Mouse (Mus musculus): ENCODE results near the gene Wdr19.

Gene Wdr19

DNA sequence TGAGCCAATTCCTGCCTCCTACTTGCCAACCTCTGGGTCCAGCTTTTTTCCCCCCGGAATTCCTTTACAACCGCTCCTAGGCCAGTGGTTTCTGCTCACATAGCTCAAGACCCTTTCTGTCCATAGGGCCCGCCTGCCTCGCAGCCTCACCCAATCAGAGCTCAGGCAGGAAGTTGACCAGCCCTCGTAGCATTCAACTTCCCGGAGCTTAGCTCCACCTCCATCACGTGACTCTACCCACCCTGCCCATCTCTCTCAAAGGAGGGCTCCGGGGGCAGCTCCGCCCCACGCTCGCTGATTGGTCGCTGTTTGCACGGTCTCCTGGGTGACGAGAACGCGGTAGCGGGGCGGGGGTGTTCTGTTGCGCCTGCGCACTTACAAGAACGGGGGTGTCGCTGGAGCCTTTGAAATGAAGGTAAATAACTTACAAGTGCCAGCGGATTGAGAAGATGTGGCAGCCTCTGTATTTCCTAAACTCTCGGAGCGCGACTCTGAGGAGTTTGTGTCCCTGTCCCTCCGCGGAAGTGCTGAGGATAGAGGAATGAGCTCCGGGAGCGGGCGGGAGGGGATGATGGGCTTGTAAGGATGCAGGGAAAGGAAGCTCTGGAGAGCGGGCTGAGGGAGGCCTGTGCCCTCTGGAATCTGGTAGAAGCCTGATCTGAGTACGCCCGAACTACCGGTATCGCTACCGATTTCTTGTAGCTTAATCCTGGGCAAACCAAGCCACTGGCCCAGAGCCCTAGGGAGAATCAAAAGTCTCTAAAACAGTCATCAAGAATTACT, at the start of gene Wdr19:
Gene Wdr19, plus strand, starts transcription at position 351 of the 783 bp plus-strand sequence.
- peak; percentile 95 for DNase-seq (ENCODE audit: extremely low read depth, low read depth)

DNA sequence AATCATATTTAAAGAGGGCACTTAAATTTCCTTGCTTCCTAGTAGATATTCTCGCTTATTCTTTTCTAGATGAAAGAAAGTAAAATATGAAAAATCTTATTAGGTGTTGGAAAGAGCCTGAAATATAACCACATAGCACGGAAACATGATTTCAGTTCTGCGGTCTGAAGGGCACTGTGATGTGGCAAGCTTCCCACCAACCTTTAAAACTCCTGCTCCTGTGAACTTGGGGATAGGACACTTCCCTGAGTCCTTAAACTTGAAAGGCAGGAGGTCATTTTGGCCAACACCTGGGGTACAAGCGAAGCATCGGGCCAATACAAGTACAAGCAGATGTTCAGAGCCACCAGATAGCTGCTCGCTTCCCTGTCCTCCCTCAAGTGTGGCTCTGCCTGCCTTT, 49.8 kb upstream of the Wdr19 start:
- DNase-seq (ENCODE audit: extremely low read depth, low read depth) = no peak

DNA sequence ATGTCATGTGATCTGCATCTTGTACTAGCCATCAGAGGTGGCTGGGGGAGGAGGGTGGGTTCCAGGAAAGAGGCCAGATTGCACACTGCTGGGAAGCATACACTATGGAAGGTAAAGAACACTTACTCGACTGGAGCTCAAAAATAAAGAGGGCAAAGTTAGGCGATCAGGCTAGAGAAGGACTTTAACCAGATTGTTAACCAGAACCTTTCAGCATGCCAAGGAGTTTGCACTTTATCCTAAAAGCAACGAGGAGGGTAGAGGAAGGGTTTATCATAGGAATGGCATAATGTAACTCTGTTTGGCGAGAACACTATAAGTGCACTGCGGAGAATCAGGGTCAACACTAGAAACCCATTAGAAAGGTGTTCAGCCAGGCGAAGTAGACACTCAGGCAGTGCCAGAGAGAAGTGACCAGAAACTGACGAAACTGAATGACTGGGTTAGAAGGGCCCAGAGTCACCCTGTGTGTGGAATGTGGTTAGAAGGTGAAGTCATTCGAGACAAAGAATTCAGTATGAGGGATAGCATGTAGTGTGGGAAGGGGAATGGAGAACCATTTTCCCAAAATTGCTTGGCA, 49.0 kb upstream of the Wdr19 start:
- DNase-seq (ENCODE audit: extremely low read depth, low read depth) = no peak

GRCm38 (mm10) chr5:65151276-65151675, 48.2 kb upstream of the Wdr19 start:
- DNase-seq (ENCODE audit: extremely low read depth, low read depth) = no peak

DNA sequence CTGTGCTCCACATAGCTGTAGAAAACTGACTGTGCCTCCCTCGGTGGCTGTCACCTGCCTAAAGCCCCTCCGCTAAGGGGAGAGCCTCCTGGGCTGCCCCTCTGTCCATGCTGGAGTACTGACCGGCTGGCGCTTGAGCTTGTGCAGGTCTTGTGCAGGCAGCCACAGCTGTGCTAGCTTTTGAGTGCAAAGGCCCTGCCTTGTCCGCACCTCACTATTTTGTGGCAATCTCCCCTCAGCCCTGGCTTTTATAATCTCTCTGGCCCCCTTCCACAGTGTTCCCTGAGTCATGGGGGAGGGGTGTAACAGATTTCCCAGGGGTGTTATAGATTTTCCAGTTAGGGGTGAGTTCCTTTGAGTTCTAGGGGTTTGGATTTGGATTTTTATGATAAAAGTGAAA, 47.7 kb upstream of the Wdr19 start:
- no peak for DNase-seq (ENCODE audit: extremely low read depth, low read depth)

GRCm38 (mm10) chr5:65154287-65154686, 45.2 kb upstream of the Wdr19 start:
- DNase-seq (ENCODE audit: extremely low read depth, low read depth) = no peak

GRCm38 (mm10) chr5:65156853-65157252, 42.6 kb upstream of the Wdr19 start:
- peak; percentile 25 for DNase-seq (ENCODE audit: extremely low read depth, low read depth)

GRCm38 (mm10) chr5:65157412-65158381, 41.8 kb upstream of the Wdr19 start:
- no peak for DNase-seq (ENCODE audit: extremely low read depth, low read depth)

- no peak for DNase-seq (ENCODE audit: extremely low read depth, low read depth)
Measured at GRCm38 (mm10) chr5:65158696-65159305, 40.7 kb upstream of the Wdr19 start.

DNA sequence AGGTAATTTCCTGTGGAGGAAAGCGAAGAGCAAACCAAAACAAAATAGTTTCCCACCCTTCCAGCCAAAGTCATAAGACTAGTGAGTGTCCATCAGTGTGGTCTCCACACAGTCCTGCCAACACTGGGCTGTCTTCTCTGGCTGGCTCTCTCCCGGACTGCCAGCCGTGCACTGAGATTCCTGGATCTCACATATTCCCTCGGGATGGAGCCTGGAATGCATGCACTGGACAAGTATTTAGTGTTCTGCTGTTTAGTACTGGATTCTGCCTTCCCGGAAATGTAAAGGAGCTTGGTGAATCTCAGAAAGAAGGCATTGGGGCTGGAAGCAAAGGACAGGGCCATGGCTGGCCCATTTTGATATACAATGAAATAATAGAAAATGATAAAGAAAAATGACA, 36.5 kb upstream of the Wdr19 start:
- no peak for DNase-seq (ENCODE audit: extremely low read depth, low read depth)

GRCm38 (mm10) chr5:65163489-65164092, 35.9 kb upstream of the Wdr19 start:
- DNase-seq (ENCODE audit: extremely low read depth, low read depth) = no peak

DNA sequence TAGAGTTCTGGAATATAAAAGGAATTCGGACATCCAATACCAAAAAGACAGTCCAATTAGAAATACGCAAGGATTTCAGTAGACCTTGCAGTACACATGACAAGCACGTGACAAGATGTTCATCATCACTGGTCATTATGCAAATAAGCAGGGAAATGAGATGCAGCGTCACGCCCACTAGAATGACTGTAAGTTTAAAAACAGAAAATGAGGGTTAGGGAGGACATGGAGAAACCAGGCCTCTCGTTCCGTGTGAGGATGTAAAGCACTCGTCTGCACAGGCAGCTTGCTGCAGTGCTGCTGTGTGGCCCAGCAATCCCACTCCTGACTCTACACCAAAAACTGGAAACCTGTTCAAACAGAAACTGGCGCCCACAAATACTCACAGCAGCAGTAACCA, 29.3 kb upstream of the Wdr19 start:
- DNase-seq (ENCODE audit: extremely low read depth, low read depth) = no peak

GRCm38 (mm10) chr5:65175035-65175917, 24.2 kb upstream of the Wdr19 start:
- DNase-seq (ENCODE audit: extremely low read depth, low read depth) = no peak

GRCm38 (mm10) chr5:65175918-65176484, 23.5 kb upstream of the Wdr19 start:
- DNase-seq (ENCODE audit: extremely low read depth, low read depth) = no peak

DNA sequence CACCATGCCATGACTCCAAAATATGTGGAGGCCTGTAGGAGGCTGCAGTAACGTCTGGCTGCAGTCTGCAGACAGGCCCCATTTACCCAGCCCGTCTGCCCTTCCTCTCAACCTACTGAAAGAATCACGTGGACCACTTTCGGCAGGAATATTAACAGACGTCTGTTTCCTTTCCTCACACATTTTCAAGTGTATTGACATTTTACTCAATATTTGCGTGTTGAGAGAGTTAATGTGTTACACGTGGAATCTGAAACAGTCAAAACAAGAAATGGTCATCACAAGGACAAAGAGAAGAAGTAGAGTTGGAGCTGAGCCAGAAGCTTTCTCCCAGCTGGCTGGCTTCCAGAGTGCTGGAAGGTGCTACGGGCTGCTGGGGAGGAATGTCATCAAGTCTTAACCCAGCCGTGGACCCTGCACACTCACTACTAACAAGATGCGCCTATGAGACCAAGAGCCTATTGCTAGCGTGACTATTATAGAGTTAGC, 22.4 kb upstream of the Wdr19 start:
- no peak for DNase-seq (ENCODE audit: extremely low read depth, low read depth)

- DNase-seq (ENCODE audit: extremely low read depth, low read depth) = no peak
Measured at GRCm38 (mm10) chr5:65178477-65178876, 21.0 kb upstream of the Wdr19 start.

- DNase-seq (ENCODE audit: extremely low read depth, low read depth) = no peak
Measured at GRCm38 (mm10) chr5:65181160-65181793, 18.2 kb upstream of the Wdr19 start.

DNA sequence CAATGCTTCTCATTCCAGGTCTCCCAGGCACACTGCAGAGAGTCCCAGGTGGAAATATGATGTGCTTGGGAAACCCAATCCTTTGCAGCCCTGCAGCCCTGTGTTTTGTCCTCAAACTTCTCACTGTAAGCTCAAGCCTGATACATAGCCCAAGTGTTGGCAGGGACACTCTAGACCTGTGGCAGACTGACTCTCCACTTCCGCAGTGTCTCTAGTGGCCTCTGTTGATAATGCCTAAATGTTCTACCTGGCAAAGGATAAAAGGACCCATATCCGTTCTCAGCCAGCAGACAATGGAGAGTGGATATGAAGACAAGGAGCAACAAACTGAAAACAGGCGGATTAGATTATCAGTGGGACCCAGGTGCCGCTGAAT, 17.7 kb upstream of the Wdr19 start:
- no peak for DNase-seq (ENCODE audit: extremely low read depth, low read depth)

DNA sequence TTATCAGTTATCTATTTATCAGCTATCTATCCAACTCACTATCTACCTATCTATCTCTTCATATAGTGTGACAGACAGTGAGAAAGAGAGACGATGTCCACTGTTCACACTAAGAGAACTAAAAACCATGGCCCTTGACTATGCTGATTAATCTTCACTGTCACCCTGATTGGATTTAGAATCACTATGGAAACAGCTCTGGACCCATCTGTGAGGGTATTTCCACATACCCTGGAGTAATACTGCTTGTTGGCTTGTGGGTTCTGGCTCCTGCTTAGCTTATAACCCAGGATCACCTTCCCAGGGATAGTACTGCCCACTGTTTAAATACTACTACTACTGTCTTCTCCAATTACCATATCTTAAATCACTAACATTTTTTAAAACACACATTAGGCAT, 17.2 kb upstream of the Wdr19 start:
- DNase-seq (ENCODE audit: extremely low read depth, low read depth) = no peak
